Mouse (Mus musculus) erythroblast, embryonic 14.5 days (primary cell): ENCODE data around the gene Col23a1.
A peak's percentile ranks its signal among the peaks of the same experiment; 100 is the strongest.

Source experiments
- GATA1 ChIP-seq: IDR thresholded peaks from 2 replicates; pipeline ENCODE4 v1.6.1; 2012; ENCODE audit warnings: low read length, inconsistent platforms, mixed read lengths
- TAL1 ChIP-seq: IDR thresholded peaks from 3 replicates; pipeline ENCODE4 v1.6.1; 2012; ENCODE audit warnings: low read length, inconsistent platforms, mixed read lengths

DNA sequence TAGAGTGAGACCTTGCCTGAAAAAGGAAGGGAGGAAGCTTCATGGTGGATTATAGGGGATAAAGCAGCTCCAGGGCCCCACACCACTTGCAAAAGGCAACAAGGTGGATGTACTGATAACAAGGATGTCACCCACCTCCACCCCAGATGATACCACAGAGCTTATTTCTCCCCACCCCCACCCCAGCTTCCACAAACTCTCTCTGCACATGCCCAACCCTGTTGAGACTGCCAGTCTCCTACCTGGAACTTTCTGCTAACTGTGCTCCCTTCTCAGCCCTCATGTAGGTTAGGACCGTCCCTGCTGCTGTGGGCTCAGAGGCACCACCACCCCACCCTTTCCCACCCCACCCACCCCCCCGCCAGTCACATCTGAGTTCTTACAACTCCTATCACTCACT is 154.1 kb downstream of the Col23a1 start:
- TF ChIP-seq TAL1, result peak; percentile 83
- peak; percentile 37; the same call in 1 of the 2 replicates for TF ChIP-seq GATA1
